Mouse (Mus musculus) bone marrow macrophage, adult 2 months (primary cell): ENCODE results near the gene Bhlhe41. TPM values are rescaled to one million over a fixed set of nuclear protein-coding genes. Genes with fewer than 3 reads are reported as not detected.
A peak's percentile ranks its signal among the peaks of the same experiment; 100 is the strongest.

Source experiments
- H3K27ac ChIP-seq: 2 replicates; pipeline ENCODE4 v1.5.1; 2012; ENCODE audit warnings: low read depth, low read length; ENCODE audit not compliant: insufficient read depth
- H3K4me1 ChIP-seq: 2 replicates; pipeline ENCODE4 v1.6.1; 2012; ENCODE audit warnings: low read length; ENCODE audit not compliant: control insufficient read depth, insufficient read depth
- H3K4me3 ChIP-seq: 2 replicates; pipeline ENCODE4 v1.5.1; 2012; ENCODE audit warnings: mild to moderate bottlenecking, low read length, moderate library complexity; ENCODE audit not compliant: insufficient read depth
- CTCF ChIP-seq: IDR thresholded peaks from 2 replicates; pipeline ENCODE4 v1.5.1; 2012; ENCODE audit warnings: low read depth, mild to moderate bottlenecking, low read length, moderate library complexity
- POLR2A ChIP-seq: IDR thresholded peaks from 2 replicates; pipeline ENCODE4 v1.6.1; 2012; ENCODE audit warnings: mild to moderate bottlenecking, low read depth, low read length, borderline replicate concordance
- polyA plus RNA-seq: library from polyadenylated mRNA; stranded (reverse); fragments of >200 nt; gene quantifications from 2 replicates; pipeline ENCODE4 v1.2.4, GENCODE M21; 2012; ENCODE audit not compliant: missing spikeins, insufficient read depth, insufficient read length

Bhlhe41 gene
- 40.5 and 50.0 TPM in 2 replicates for polyA plus RNA-seq

DNA sequence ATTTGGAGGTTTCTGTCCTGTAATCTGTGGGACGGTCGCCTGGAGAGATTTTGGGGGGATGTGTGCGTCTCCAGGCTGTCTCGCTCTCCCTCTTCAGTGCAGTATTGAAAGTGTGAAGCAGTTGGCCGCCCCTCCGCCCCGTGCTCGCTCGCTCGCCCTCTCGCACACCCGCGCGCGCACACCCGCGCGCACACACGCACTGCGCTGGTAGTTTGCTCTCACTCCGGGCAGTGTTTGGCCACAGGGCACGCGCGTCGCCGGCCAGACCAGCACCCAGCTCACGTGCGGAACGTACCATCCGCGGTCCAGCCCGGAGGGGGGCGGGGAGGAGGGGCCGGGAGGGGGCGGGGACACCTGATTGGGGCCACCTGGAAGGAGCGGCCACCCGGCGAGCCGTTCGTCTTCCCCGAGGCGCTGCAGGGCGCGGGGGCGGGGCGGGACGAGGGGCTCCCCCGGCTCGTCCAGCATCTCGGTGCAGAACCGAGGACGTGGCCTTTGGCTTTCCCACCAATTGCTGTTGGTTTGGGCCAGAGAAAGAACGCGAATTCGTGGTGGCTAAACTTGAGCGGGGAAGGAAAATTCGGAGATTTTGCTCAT lies at the start of gene Bhlhe41:
TSS of gene Bhlhe41 (minus strand) at position 270 of the 597 bp plus-strand sequence.
- TF ChIP-seq POLR2A = no peak
- no peak for TF ChIP-seq CTCF
- Histone ChIP-seq H3K4me1 (peaks cover 8% of the 10 kb centered on the region), H3K27ac (peak within 1 kb of the TSS; percentile 93), H3K4me3 (peak within 1 kb of the TSS; percentile 93)

GRCm38 (mm10) chr6:145912232-145912631 lies 46.9 kb upstream of the Bhlhe41 start:
- TF ChIP-seq CTCF = no peak
- TF ChIP-seq POLR2A = no peak

DNA sequence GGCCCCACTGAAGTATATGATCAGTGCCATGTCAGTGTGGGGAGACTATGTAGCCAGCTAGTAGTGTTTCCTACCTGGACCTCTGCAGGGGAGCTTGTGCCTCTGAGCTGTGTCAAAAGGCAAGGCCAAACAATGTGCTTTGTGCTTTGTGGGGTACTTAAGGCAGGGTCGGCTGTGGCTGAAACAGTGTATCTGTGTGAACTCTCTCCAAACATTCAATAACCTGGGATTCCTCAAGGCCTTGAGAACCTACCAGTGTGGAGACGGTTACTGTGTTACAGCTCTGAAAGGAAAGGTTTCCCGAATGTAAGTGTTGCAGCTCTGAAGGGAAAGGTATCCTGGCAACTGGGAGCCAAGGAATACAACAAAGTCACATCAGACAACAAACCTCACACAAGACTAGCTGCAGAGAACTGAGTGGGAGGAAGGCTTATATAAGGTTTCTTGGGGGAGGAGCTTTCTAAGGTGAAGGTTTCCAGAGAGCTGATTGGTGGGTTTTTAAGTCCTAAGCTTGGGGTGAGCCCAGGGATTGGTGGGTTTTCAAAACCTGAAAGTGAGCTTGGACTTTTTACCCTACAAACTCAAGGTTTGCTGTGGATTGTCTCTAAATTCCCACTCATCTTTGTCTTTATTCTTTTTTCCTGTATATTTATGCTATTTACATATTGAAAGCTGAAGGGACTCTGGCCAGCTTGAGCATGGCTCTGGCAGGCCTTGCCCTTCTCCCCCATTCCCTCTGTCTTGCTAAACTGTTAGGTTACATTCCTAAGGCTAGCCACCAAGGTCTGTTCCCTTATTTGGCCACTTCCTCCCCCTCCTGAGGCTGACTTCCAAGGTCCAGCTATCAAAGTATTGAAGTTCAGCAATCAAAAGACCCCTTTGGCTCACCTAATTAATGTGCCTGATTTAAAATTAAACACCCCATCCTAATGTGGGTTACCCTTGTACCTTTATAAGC lies 45.4 kb upstream of the Bhlhe41 start:
- H3K4me1 ChIP-seq = peaks cover 21% of the 10 kb centered on the region
- H3K27ac ChIP-seq = no peak overlapping the region
- H3K4me3 ChIP-seq = no peak overlapping the region
- TF ChIP-seq CTCF = no peak
- no peak for TF ChIP-seq POLR2A

More at GRCm38 (mm10) chr6:145912232-145912631, 46.9 kb upstream of the Bhlhe41 start:
- Histone ChIP-seq H3K27ac (no peak overlapping the region), H3K4me3 (no peak overlapping the region), H3K4me1 (peaks cover 16% of the 10 kb centered on the region)

- Histone ChIP-seq H3K4me3 (no peak overlapping the region), H3K4me1 (peaks cover 21% of the 10 kb centered on the region), H3K27ac (no peak overlapping the region)
- no peak for TF ChIP-seq POLR2A
- no peak for TF ChIP-seq CTCF
Observed at GRCm38 (mm10) chr6:145909943-145910342, 44.6 kb upstream of the Bhlhe41 start.

GRCm38 (mm10) chr6:145906096-145906890 lies 40.9 kb upstream of the Bhlhe41 start:
- TF ChIP-seq POLR2A = no peak
- no peak for TF ChIP-seq CTCF
- no peak overlapping the region for H3K4me3 ChIP-seq
- no peak overlapping the region for H3K27ac ChIP-seq
- peaks cover 20% of the 10 kb centered on the region for H3K4me1 ChIP-seq

GRCm38 (mm10) chr6:145904616-145905015 lies 39.3 kb upstream of the Bhlhe41 start:
- Histone ChIP-seq H3K4me3 (no peak overlapping the region), H3K4me1 (peaks cover 6% of the 10 kb centered on the region), H3K27ac (no peak overlapping the region)
- TF ChIP-seq CTCF (no peak), POLR2A (no peak)

GRCm38 (mm10) chr6:145904169-145904568 lies 38.8 kb upstream of the Bhlhe41 start:
- no peak overlapping the region for H3K4me3 ChIP-seq
- H3K4me1 ChIP-seq = peaks cover 5% of the 10 kb centered on the region
- H3K27ac ChIP-seq = no peak overlapping the region
- no peak for TF ChIP-seq CTCF
- no peak for TF ChIP-seq POLR2A

GRCm38 (mm10) chr6:145894669-145895342 lies 29.4 kb upstream of the Bhlhe41 start:
- TF ChIP-seq CTCF (no peak), POLR2A (no peak)
- H3K4me3 ChIP-seq = no peak overlapping the region
- no peak overlapping the region for H3K27ac ChIP-seq
- peaks cover 17% of the 10 kb centered on the region for H3K4me1 ChIP-seq
